Mouse (Mus musculus) small intestine, adult 2 months (tissue): ENCODE measurements around the gene 4931428F04Rik. TPM values are rescaled to one million over a fixed set of nuclear protein-coding genes. Genes with fewer than 3 reads are reported as not detected.

Experiments used
- H3K27ac ChIP-seq: fragments of 200-500 bp; 2 replicates; pipeline ENCODE4 v1.5.1; 2012; ENCODE audit warnings: low read depth, low read length, control low read depth, inconsistent platforms; ENCODE audit not compliant: insufficient read depth
- H3K27me3 ChIP-seq: fragments of 200-500 bp; 2 replicates; pipeline ENCODE4 v1.6.1; 2012; ENCODE audit warnings: mild to moderate bottlenecking, moderate library complexity, low read length, inconsistent platforms; ENCODE audit not compliant: control insufficient read depth, insufficient read depth
- H3K36me3 ChIP-seq: fragments of 200-500 bp; 2 replicates; pipeline ENCODE4 v1.6.1; 2012; ENCODE audit warnings: mild to moderate bottlenecking, low read length, control low read depth, inconsistent platforms; ENCODE audit not compliant: control insufficient read depth, insufficient read depth
- H3K4me1 ChIP-seq: fragments of 200-500 bp; 2 replicates; pipeline ENCODE4 v1.6.1; 2012; ENCODE audit warnings: low read length, inconsistent platforms, mixed read lengths; ENCODE audit not compliant: control insufficient read depth, insufficient read depth, insufficient read length
- H3K4me3 ChIP-seq: fragments of 200-500 bp; 2 replicates; pipeline ENCODE4 v1.5.1; 2012; ENCODE audit warnings: low read depth, mild to moderate bottlenecking, control low read depth, inconsistent platforms, low read length, moderate library complexity
- CTCF ChIP-seq: fragments of 200-500 bp; IDR thresholded peaks from 2 replicates; pipeline ENCODE4 v1.5.1; 2012; ENCODE audit warnings: low read depth, mild to moderate bottlenecking, control low read depth, inconsistent platforms, low read length, moderate library complexity, mixed read lengths; ENCODE audit not compliant: insufficient replicate concordance, insufficient read length; ENCODE audit errors: extremely low read depth
- POLR2A ChIP-seq: fragments of 200-500 bp; IDR thresholded peaks from 2 replicates; pipeline ENCODE4 v1.6.1; 2012; ENCODE audit warnings: low read depth, mild to moderate bottlenecking, control low read depth, inconsistent platforms, low read length, moderate library complexity
- WGBS: fragments of 180-500 bp; shearing (Covaris S2); methylation state at CpG from one replicate; pipeline ENCODE4 v1.1.7; 2018; 5-methylcytosine and 5-hydroxymethylcytosine counted together
- polyA plus RNA-seq: library from polyadenylated mRNA; depleted of rRNA; stranded (reverse); fragments of >200 nt; gene quantifications from 2 replicates; pipeline ENCODE4 v1.2.3, GENCODE M21; 2012

The 4931428F04Rik gene
- polyA plus RNA-seq, 1 experiment: 2.6 TPM

DNA sequence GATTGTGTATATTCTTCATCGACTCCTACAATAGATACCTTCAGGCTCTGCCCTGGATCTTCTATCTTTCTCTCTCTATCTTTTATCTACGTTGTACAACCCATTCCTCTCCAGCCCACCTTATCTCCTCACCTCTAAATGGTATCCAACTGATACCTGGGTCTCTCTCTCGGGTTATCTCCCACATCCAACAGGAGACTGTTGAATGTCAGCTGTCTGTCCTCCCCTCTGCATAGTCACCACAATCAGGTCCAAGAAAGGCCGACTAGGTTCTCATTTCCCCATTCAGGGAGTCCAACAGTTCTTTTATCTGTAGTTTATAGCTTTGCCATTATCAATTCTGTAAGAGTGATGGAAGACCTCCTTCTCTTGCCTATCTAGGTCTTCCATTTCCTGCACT lies 7.4 kb downstream of the 4931428F04Rik start:
- Histone ChIP-seq H3K27ac (no peak overlapping the region), H3K4me3 (no peak overlapping the region), H3K4me1 (peaks cover 13% of the 10 kb centered on the region; the same call in 1 of the 2 replicates), H3K36me3 (no peaks in the 10 kb centered on the region), H3K27me3 (peaks cover 4% of the 10 kb centered on the region; the same call in 1 of the 2 replicates)
- WGBS: 88% methylated on average over 4 of the region's 4 CpGs
- TF ChIP-seq CTCF: no peak
- TF ChIP-seq POLR2A: no peak

DNA sequence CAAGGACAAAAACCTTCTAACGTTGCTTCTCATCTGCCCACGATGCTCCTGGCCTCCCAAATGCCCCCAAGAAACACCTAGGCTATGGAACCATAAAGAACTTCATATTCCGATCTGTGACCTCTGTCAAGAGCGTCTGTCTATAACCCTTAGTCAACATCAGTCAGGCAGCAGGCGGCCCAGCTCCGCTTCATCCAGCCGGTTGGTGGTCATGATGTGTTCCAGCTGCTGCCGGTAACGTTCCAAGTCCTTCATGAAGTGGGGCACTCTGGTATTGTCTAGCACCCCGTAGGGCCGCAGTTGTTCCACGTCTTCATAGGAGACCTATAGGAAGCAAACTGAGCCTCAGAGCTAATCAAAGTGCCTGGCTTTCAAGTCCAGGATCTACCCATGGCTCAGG lies 7.8 kb downstream of the 4931428F04Rik start:
- 92% methylated on average over 12 of the region's 12 CpGs for WGBS
- H3K4me3 ChIP-seq: no peak overlapping the region
- no peaks in the 10 kb centered on the region for H3K36me3 ChIP-seq
- peaks cover 8% of the 10 kb centered on the region for H3K27me3 ChIP-seq
- no peak overlapping the region for H3K27ac ChIP-seq
- no peak for TF ChIP-seq POLR2A
- no peak for TF ChIP-seq CTCF
- H3K4me1 ChIP-seq: peaks cover 13% of the 10 kb centered on the region; the same call in 1 of the 2 replicates

DNA sequence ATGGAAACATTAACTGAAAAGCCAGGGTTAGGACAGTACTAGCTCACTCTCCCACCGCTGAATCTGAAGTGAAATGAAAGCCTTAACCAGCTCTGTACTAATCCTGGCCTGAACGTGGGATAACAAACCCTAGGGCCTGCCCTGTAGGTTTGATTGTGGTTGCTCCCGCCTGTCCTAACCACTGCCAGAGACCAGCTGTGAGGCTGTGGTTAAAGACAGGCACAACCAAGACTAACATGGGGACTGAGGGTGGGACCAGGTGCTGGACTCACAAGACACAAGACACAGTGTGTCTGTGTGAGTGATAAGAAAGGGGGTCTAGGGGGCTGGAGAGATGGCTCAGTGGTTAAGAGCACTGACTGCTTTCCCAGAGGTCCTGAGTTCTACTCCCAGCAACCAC lies 9.1 kb downstream of the 4931428F04Rik start:
- TF ChIP-seq POLR2A (no peak), CTCF (no peak)
- Histone ChIP-seq H3K4me3 (no peak overlapping the region), H3K27ac (no peak overlapping the region), H3K4me1 (peaks cover 19% of the 10 kb centered on the region), H3K36me3 (no peaks in the 10 kb centered on the region), H3K27me3 (peaks cover 11% of the 10 kb centered on the region)
- 82% methylated on average over 3 of the region's 3 CpGs for WGBS

DNA sequence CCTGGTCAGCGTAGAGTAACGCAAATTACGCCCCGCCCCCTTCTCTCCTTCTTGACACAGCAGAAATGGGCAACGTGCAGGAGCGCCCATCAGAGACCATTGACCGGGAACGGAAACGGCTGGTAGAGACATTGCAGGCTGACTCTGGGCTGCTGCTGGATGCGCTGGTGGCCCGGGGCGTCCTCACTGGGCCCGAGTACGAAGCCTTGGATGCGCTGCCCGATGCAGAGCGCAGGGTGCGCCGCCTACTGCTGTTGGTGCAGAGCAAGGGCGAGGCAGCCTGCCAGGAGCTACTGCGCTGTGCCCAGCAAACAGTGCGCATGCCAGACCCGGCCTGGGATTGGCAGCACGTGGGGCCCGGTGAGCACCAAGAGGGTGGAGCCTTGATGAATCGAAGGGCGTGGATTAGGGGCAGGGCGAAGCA lies 10.7 kb downstream of the 4931428F04Rik start:
- Histone ChIP-seq H3K27me3 (peaks cover 11% of the 10 kb centered on the region), H3K36me3 (no peaks in the 10 kb centered on the region), H3K27ac (no peak overlapping the region), H3K4me3 (peak overlapping the region; percentile 54), H3K4me1 (peaks cover 19% of the 10 kb centered on the region)
- 1% methylated on average over 28 of the region's 28 CpGs for WGBS
- TF ChIP-seq CTCF (no peak; the same call in 1 of the 2 replicates), POLR2A (no peak)

DNA sequence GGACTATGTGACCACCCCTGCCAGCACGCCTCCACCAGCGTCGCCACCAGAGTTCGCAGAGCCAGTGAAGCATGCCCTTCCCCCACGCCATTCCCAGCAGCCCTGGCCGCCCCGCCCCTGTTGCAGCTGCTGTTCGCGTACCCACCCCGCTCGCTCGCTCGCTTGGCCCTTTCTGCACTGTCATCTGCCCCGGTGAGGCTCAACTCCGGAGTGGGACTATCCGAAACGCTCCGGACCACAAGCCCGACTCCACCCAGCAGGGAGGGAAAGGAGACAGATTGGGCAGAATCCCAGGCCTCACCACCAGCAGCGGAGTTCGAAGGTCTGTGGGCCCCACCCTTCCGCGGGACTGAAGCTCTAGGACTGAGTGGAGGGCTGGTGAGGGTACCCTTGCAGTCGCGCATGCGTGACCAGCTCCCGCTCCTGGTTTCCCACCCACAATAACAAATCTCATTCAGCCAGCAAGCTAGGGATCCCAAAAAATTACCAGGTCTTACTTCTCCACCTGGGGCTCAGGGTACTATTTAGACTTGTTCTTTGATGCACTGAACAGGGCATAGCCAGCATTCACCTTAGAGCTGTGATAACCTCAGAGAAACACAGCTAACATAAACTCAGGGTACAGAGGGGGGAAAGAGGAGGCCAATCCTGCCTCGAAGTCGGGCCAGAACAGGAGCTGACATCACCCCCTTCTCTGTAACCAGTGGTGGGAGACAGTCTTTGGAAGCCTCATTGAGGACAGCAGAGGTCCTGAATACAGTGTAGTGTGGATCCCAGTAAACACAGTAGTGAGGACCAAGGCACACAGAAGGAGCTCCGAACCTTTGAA lies 13.2 kb downstream of the 4931428F04Rik start:
- Histone ChIP-seq H3K4me3 (peak overlapping the region; percentile 60), H3K27ac (no peak overlapping the region), H3K36me3 (no peaks in the 10 kb centered on the region), H3K27me3 (peaks cover 11% of the 10 kb centered on the region), H3K4me1 (peaks cover 16% of the 10 kb centered on the region)
- no peak for TF ChIP-seq POLR2A
- TF ChIP-seq CTCF: no peak
- WGBS: 7% methylated on average over 30 of the region's 30 CpGs

DNA sequence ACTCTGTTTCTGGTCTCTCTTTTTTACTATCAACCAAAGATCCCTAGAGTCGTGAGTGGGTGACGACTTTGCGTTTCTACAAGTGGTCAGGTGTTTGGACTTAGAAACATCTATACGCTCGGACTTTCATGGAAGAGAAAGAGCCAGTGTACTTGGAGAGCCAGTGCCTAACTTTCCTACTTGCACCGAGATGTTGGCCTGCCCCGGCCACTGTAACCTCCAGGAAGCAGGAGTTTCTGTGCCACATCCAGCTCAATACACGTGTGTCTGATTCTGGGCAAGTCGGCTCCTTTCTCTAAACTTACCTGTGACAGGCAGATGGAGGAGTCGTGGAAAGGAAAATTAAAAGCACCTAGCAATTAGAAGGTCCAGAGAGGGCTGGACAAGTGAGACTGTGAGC lies 13.8 kb downstream of the 4931428F04Rik start, which contains the start of gene Nol3:
TSS of gene Nol3 (plus strand) at position 301 of the 400 bp plus-strand sequence.
- H3K27me3 ChIP-seq: peaks cover 11% of the 10 kb centered on the region
- H3K36me3 ChIP-seq: no peaks in the 10 kb centered on the region
- H3K4me3 ChIP-seq: peak within 1 kb of the TSS; percentile 60
- no peak within 1 kb of the TSS for H3K27ac ChIP-seq
- TF ChIP-seq POLR2A (no peak), CTCF (no peak)
- WGBS: 2% methylated on average over 10 of the region's 10 CpGs
- H3K4me1 ChIP-seq: peaks cover 16% of the 10 kb centered on the region

DNA sequence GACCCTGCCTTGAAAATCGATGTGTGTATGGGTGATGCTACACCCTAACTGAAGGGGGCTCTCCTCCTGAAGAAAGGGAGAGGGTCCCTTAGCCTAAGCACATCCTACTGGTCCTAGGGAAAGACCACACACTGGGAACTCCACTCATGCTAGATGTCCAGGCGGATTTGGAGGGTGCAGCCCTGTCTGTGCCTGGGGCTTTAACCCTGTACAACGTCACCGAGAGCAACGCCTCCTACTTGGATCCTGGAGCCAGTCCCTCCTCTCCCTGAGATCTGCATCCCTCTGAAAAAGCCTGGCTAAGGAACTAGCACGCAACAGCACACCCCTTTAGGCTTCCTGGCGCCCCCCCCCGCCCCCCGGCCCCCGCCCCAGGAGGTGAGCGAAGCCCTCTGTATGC lies 14.3 kb downstream of the 4931428F04Rik start:
- no peak for TF ChIP-seq POLR2A
- TF ChIP-seq CTCF: no peak
- H3K27ac ChIP-seq: no peak overlapping the region
- no peaks in the 10 kb centered on the region for H3K36me3 ChIP-seq
- 14% methylated on average over 11 of the region's 11 CpGs for WGBS
- peaks cover 19% of the 10 kb centered on the region for H3K4me1 ChIP-seq
- no peak overlapping the region for H3K4me3 ChIP-seq
- H3K27me3 ChIP-seq: peaks cover 15% of the 10 kb centered on the region

DNA sequence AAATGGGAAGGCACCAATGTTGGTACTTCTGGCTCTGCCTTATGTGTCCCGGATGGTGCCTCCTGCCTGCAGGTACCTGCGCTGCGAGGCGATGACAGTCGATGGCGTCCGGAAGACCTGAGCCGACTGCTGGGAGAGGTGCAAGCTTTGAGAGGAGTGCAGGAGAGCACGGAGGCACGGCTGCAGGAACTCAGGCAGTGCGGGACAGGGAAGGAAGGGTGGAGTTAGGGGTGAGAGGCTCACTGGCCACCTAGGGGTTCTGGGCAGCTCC lies 18.8 kb downstream of the 4931428F04Rik start:
- TF ChIP-seq POLR2A (no peak), CTCF (no peak)
- peaks cover 7% of the 10 kb centered on the region for H3K27me3 ChIP-seq

More for the DNA sequence above, 18.8 kb downstream of the 4931428F04Rik start:
- no peak overlapping the region for H3K4me3 ChIP-seq
- peaks cover 19% of the 10 kb centered on the region for H3K36me3 ChIP-seq
- 20% methylated on average over 11 of the region's 11 CpGs for WGBS
- no peak overlapping the region for H3K27ac ChIP-seq
- peaks cover 19% of the 10 kb centered on the region for H3K4me1 ChIP-seq
